Mouse (Mus musculus) kidney, embryonic 16.5 days (tissue): ENCODE measurements at regions not wholly inside any gene's neighbourhood (a gene's known extent, or its start where the extent isn't known, plus 50 kb on each side); places are given as distances from the start of the nearest gene placed in this dataset.
"Not testable (repeated sequence)": the region's sequence is repeated elsewhere in the genome, so short reads cannot be mapped to it uniquely, and the experiment has no call there.

Experiments used
- ATAC-seq: fragments of 200-750 bp; cut with Nextera tagmentation; 2 replicates; pipeline ENCODE4 v1.8.0; 2017; ENCODE audit warnings: moderate TSS enrichment; ENCODE audit not compliant: low FRiP score, low TSS enrichment
- H3K27ac ChIP-seq: fragments of 300-500 bp; sonication (generic); 2 replicates; pipeline ENCODE4 v1.5.1; 2014; ENCODE audit warnings: low read length
- H3K27me3 ChIP-seq: fragments of 300-500 bp; sonication (generic); 2 replicates; pipeline ENCODE4 v1.6.1; 2014; ENCODE audit warnings: low read length, control low read depth, mixed read lengths; ENCODE audit not compliant: insufficient read depth
- H3K36me3 ChIP-seq: fragments of 300-500 bp; sonication (generic); 2 replicates; pipeline ENCODE4 v1.6.1; 2014; ENCODE audit warnings: low read length, control low read depth, mixed read lengths; ENCODE audit not compliant: insufficient read depth
- H3K4me1 ChIP-seq: fragments of 300-500 bp; sonication (generic); 2 replicates; pipeline ENCODE4 v1.6.1; 2014; ENCODE audit warnings: low read length, control low read depth, mixed read lengths; ENCODE audit not compliant: insufficient read depth
- H3K4me2 ChIP-seq: fragments of 300-500 bp; sonication (generic); replicated peaks from 2 replicates; pipeline ENCODE4 v1.6.1; 2014; ENCODE audit warnings: low read depth, low read length
- H3K4me3 ChIP-seq: fragments of 300-500 bp; sonication (generic); 2 replicates; pipeline ENCODE4 v1.5.1; 2014; ENCODE audit warnings: mild to moderate bottlenecking, low read length
- H3K9ac ChIP-seq: fragments of 300-500 bp; sonication (generic); replicated peaks from 2 replicates; pipeline ENCODE4 v1.6.1; 2014; ENCODE audit warnings: low read length
- H3K9me3 ChIP-seq: fragments of 300-500 bp; sonication (generic); 2 replicates; pipeline ENCODE4 v1.6.1; 2016; ENCODE audit warnings: low read length, control low read depth
- WGBS: fragments of 180-500 bp; shearing (Covaris S2); extraction: QIAGEN DNeasy Blood & Tissue Kit; methylation state at CpG from one replicate; pipeline ENCODE4 v1.1.7; 2014; 5-methylcytosine and 5-hydroxymethylcytosine counted together

DNA sequence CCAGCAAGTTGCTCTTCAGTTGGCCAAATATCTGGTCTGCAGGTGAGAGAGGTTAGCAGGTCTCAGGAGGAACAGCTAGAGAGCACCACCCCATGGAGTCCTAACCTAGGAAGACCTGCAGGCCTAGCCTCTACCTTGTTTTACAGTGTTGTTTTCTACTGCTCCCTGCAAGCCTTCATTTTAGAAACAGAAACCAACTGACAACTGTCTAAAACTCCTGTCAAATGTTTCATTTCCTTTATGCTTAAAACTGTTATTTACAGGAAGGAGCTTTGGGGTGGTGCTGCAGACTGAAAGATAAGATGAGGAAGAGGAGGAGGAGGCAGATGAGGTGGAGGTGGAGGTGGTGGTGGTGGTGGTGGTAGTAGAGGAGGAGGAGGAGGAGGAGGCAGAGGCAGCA is 96.6 kb upstream of the Selenop start:
- Histone ChIP-seq H3K4me1 (no peaks in the 10 kb centered on the region), H3K4me3 (no peak overlapping the region), H3K27me3 (no peaks in the 10 kb centered on the region), H3K9me3 (no peaks in the 10 kb centered on the region), H3K4me2 (no peak overlapping the region), H3K9ac (no peak overlapping the region), H3K36me3 (no peaks in the 10 kb centered on the region), H3K27ac (no peak overlapping the region)
- no peak for ATAC-seq

DNA sequence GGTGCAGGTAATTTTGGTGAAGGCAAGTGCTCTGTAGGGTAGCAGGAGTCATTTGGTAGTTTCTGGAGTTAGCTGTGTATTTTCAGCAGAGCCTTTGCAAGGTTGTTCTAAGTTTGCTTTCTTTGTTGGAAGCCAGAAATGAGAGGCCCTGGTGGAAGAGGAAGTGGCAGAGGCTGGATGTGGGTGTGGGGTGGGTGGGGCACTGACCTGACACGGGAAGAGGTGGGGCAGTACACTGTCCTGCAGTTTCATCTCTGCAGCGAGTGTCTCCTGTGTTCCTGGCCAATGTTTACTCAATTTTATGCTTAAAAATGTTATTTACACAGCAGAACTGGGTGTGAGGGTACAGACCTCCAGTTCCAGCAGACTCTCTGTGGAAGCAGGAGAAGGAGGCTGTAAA is 94.3 kb upstream of the Selenop start:
- H3K27me3 ChIP-seq, result no peaks in the 10 kb centered on the region
- no peak for ATAC-seq
- no peaks in the 10 kb centered on the region for H3K4me1 ChIP-seq
- H3K36me3 ChIP-seq, result no peaks in the 10 kb centered on the region
- no peak overlapping the region for H3K27ac ChIP-seq
- no peak overlapping the region for H3K4me3 ChIP-seq
- H3K9ac ChIP-seq, result no peak overlapping the region
- H3K9me3 ChIP-seq, result no peaks in the 10 kb centered on the region
- no peak overlapping the region for H3K4me2 ChIP-seq
- WGBS, result 50% methylated on average over 2 of the region's 2 CpGs

DNA sequence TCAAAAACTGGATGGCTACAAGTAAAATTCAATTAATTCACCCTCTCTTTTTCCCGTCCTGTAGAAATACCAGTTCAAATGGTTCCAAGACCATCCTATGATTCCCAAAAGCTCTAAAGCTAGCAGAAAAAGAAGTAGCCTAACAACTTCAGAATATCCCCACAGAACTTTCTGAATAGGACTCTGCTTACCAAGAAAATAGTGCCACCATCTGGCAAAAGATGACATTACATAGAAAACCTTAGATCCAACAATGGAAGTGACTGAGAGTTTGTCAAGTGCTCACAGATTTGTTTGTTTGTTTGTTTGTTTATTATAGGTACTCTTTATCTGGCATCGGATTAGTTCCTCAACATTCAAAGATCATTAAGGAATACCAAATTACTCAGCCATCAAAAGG is 93.5 kb upstream of the Selenop start:
- Histone ChIP-seq H3K36me3 (no peaks in the 10 kb centered on the region), H3K4me3 (no peak overlapping the region), H3K27ac (no peak overlapping the region), H3K9ac (no peak overlapping the region), H3K27me3 (no peaks in the 10 kb centered on the region), H3K9me3 (no peaks in the 10 kb centered on the region), H3K4me2 (no peak overlapping the region), H3K4me1 (no peaks in the 10 kb centered on the region)
- no peak for ATAC-seq
- 45% methylated on average over 2 of the region's 2 CpGs for WGBS

DNA sequence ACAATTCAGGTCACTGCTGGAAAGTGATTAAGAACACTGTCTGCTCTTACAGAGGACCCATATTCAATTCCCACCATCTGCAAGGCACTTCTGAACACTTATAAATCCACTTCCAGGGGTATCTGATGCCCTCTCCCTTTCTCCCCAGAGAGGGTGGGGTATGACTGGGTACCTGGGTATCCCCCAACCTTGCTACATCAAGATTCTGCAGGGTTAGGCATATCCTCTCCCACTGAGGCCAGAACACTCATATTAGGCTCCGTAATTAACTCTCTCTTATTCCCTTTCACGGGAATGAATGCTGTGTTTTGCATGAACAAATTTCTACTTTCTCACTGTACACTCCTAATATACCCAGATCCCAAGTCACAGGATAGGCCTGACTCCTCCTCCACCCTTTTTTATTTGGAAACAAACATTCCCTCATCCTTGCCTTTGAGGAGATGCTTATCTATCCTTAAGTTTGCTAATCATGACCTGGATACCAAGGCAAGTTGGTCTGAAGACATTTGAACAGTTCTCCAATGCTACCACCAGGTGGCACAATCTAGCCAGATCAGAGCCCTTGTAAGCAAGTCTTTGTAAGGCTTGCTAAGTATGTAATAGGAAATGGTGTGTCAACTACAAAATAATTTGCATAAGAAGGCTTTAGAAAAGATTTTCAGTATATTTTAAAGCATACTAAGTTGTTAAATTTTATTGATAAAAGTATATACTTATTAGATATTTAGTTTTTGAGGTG is 66.3 kb upstream of the Selenop start:
- peak; percentile 61 for ATAC-seq
- no peak overlapping the region for H3K9ac ChIP-seq
- no peaks in the 10 kb centered on the region for H3K9me3 ChIP-seq
- WGBS, result 92% methylated on average over 2 of the region's 2 CpGs
- H3K27ac ChIP-seq, result no peak overlapping the region
- no peak overlapping the region for H3K4me3 ChIP-seq
- no peaks in the 10 kb centered on the region for H3K36me3 ChIP-seq
- H3K4me1 ChIP-seq, result no peaks in the 10 kb centered on the region
- H3K27me3 ChIP-seq, result no peaks in the 10 kb centered on the region
- H3K4me2 ChIP-seq, result no peak overlapping the region

GRCm38 (mm10) chr15:3205522-3205921 is 62.8 kb upstream of the Selenop start:
- 74% methylated on average over 6 of the region's 6 CpGs for WGBS
- Histone ChIP-seq H3K9ac (no peak overlapping the region), H3K4me2 (no peak overlapping the region), H3K27ac (no peak overlapping the region), H3K36me3 (no peaks in the 10 kb centered on the region), H3K27me3 (no peaks in the 10 kb centered on the region), H3K9me3 (0 out of 2 replicates have a peak, but pooled peaks cover 9% of the 10 kb centered on the region), H3K4me3 (no peak overlapping the region), H3K4me1 (no peaks in the 10 kb centered on the region)
- ATAC-seq, result no peak

- not testable (repeated sequence) for H3K4me3 ChIP-seq, H3K9ac ChIP-seq, ATAC-seq, H3K36me3 ChIP-seq, H3K27me3 ChIP-seq, H3K27ac ChIP-seq, H3K9me3 ChIP-seq, H3K4me2 ChIP-seq, H3K4me1 ChIP-seq
- WGBS, result 53% methylated on average over 6 of the region's 6 CpGs
These were observed 62.3 kb upstream of the Selenop start for GRCm38 (mm10) chr15:3206076-3206475.

DNA sequence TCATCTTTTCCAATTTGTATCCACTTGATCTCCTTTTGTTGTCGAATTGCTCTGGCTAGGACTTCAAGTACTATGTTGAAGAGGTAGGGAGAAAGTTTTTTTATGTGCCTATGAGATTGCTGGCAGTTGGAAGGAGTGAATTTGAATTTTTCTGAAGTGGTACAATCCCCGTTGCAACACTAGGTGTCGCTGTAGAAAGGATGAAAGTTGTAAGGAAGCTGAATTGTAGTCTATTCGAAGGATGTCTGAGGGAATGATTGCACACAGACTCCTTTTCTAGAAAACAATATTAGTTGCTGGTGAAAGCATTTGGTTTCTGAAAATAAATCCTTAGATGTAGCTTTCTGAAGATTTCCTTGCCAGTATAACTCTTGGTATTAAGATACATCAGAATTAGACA is 54.6 kb upstream of the Selenop start:
- 4% methylated on average over 4 of the region's 4 CpGs for WGBS
- no peaks in the 10 kb centered on the region for H3K4me1 ChIP-seq
- no peak overlapping the region for H3K27ac ChIP-seq
- no peaks in the 10 kb centered on the region for H3K9me3 ChIP-seq
- no peak overlapping the region for H3K4me2 ChIP-seq
- ATAC-seq, result no peak
- H3K4me3 ChIP-seq, result no peak overlapping the region
- H3K27me3 ChIP-seq, result no peaks in the 10 kb centered on the region
- H3K36me3 ChIP-seq, result no peaks in the 10 kb centered on the region
- H3K9ac ChIP-seq, result no peak overlapping the region

DNA sequence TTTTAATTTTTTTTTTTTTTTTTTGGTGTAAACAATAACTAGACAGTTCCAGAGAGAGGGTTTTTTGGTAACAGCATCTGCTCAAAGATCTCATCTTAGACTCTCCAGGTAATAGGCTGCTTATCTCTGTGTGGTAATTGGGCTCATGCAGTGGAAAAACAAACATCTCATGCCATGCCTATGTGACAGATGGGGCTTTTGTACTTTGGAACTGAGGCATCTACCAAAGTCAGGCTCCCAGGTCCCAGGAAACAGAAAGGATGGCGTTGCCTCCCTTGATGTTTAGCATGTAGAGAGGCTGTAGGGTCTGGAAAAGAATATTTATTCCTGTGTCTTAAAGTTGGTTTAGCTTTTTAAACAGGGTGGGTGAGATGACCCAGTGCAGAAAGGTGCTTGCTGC is 53.1 kb upstream of the Selenop start:
- H3K9ac ChIP-seq, result no peak overlapping the region
- no peak overlapping the region for H3K4me3 ChIP-seq
- no peaks in the 10 kb centered on the region for H3K9me3 ChIP-seq
- H3K4me1 ChIP-seq, result no peaks in the 10 kb centered on the region
- H3K27ac ChIP-seq, result no peak overlapping the region
- no peak for ATAC-seq
- no peak overlapping the region for H3K4me2 ChIP-seq
- WGBS, result 38% methylated on average over 1 of the region's 1 CpGs
- no peaks in the 10 kb centered on the region for H3K36me3 ChIP-seq
- H3K27me3 ChIP-seq, result no peaks in the 10 kb centered on the region
